ENCODE assay signal across 21 mouse cellular contexts in the genomic region with DNA sequence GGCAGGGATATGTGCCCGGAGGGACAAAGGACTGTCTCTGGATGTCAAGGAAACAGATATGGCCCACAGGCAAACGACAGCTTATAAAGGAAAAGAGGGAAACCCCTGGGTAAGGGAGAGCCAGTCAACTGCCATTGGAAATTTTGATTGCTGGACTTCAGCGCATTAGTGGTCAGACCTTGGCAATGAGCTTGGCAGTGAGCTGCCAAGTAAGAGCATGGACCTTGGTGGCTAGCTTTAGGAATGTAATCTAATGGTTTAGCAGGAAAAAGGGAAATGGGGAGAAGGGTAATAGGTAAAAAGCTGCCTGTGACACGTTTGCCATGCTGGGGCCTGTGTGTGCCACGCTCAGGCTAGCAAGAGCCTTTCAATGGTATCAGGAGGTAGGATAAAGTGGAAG. TPM values are rescaled to one million over a fixed set of nuclear protein-coding genes. Genes with fewer than 3 reads are reported as not detected.
"Had no signal": no experiment of that assay in that cellular context is flagged by ENCODE, and none has a peak within 500 bp of the region (broad histone marks: within the 10 kb centered on the region; RNA-seq: fewer than 3 reads in every experiment).

No protein-coding gene starts in this region.

- H3K4me1 ChIP-seq: limb, embryonic 13.5 days had no signal

- H3K4me3 ChIP-seq: kidney, embryonic 15.5 days; layer of hippocampus, adult 2 months; limb, embryonic 10.5 days; limb, embryonic 13.5 days; liver, embryonic 13.5 days; megakaryocyte, embryonic 14.5 days; midbrain, embryonic 10.5 days; stomach, embryonic 15.5 days had no signal

- DNase-seq: kidney, adult 8-10 months; kidney, postnatal 10 days; kidney, postnatal 4 days; layer of hippocampus, adult 9-11 months; liver; liver, embryonic 13.5 days; lung, embryonic 14.5 days; midbrain, embryonic 14.5 days; right cerebral cortex, postnatal 25 days; spleen, adult 18-20 months; thymus, adult 18-20 months; thymus, postnatal 36 days had no signal

- H3K9ac ChIP-seq: kidney, embryonic 15.5 days; limb, embryonic 13.5 days; liver, embryonic 13.5 days; lung, embryonic 14.5 days; stomach, embryonic 15.5 days had no signal

- ATAC-seq: lung, postnatal 0 days had no signal

- H3K27ac ChIP-seq: kidney, embryonic 15.5 days; layer of hippocampus, adult 2 months; limb, embryonic 10.5 days; limb, embryonic 13.5 days; liver, embryonic 13.5 days; midbrain, embryonic 10.5 days; stomach, embryonic 15.5 days had no signal

- H3K9me3 ChIP-seq: kidney, embryonic 15.5 days; limb, embryonic 10.5 days; limb, embryonic 13.5 days; midbrain, embryonic 10.5 days; stomach, embryonic 15.5 days had no signal

- H3K36me3 ChIP-seq: kidney, embryonic 15.5 days; limb, embryonic 10.5 days; limb, embryonic 13.5 days; liver, embryonic 13.5 days; midbrain, embryonic 10.5 days; stomach, embryonic 15.5 days had no signal

- H3K27me3 ChIP-seq: limb, embryonic 13.5 days; stomach, embryonic 15.5 days had no signal

- H3K4me2 ChIP-seq: kidney, embryonic 15.5 days; limb, embryonic 13.5 days; liver, embryonic 13.5 days; lung, embryonic 14.5 days; stomach, embryonic 15.5 days had no signal

RNA-seq across cellular contexts. Expression of a gene that starts 26.0 kb away (rescaled TPM):
- polyA plus RNA-seq: liver, embryonic 13.5 days; liver, embryonic 16.5 days had no signal

RNA-seq across cellular contexts. Expression of a gene that starts 52.7 kb away (rescaled TPM):
- polyA plus RNA-seq: lung, postnatal 0 days had no signal
